Mouse (Mus musculus) midbrain, embryonic 16.5 days (tissue): ENCODE data around the gene Eya2. TPM values are rescaled to one million over a fixed set of nuclear protein-coding genes. Genes with fewer than 3 reads are reported as not detected.

Experiments used
- ATAC-seq: fragments of 200-750 bp; cut with Nextera tagmentation; 2 replicates; pipeline ENCODE4 v1.8.0; 2017; ENCODE audit warnings: moderate TSS enrichment
- H3K27ac ChIP-seq: fragments of 300-500 bp; sonication (generic); 2 replicates; pipeline ENCODE4 v1.5.1; 2014; ENCODE audit warnings: mild to moderate bottlenecking, low read length, mixed read lengths
- H3K27me3 ChIP-seq: fragments of 300-500 bp; sonication (generic); 2 replicates; pipeline ENCODE4 v1.6.1; 2014; ENCODE audit warnings: low read depth, low read length, mixed read lengths; ENCODE audit not compliant: control insufficient read depth, insufficient read depth
- H3K36me3 ChIP-seq: fragments of 300-500 bp; sonication (generic); 2 replicates; pipeline ENCODE4 v1.6.1; 2014; ENCODE audit warnings: mild to moderate bottlenecking, low read length, moderate library complexity, mixed read lengths; ENCODE audit not compliant: control insufficient read depth, insufficient read depth
- H3K4me1 ChIP-seq: fragments of 300-500 bp; sonication (generic); 2 replicates; pipeline ENCODE4 v1.6.1; 2014; ENCODE audit warnings: mild to moderate bottlenecking, low read length, mixed read lengths; ENCODE audit not compliant: control insufficient read depth, insufficient read depth
- H3K4me2 ChIP-seq: fragments of 300-500 bp; sonication (generic); 2 replicates; pipeline ENCODE4 v1.6.1; 2014; ENCODE audit warnings: mild to moderate bottlenecking, low read length, mixed read lengths
- H3K4me3 ChIP-seq: fragments of 300-500 bp; sonication (generic); 2 replicates; pipeline ENCODE4 v1.5.1; 2014; ENCODE audit warnings: low read depth, mild to moderate bottlenecking, low read length, moderate library complexity, mixed read lengths
- H3K9ac ChIP-seq: fragments of 300-500 bp; sonication (generic); 2 replicates; pipeline ENCODE4 v1.6.1; 2014; ENCODE audit warnings: low read depth, low read length, mixed read lengths
- H3K9me3 ChIP-seq: fragments of 300-500 bp; sonication (generic); replicated peaks from 2 replicates; pipeline ENCODE4 v1.6.1; 2014; ENCODE audit warnings: mild to moderate bottlenecking, low read length, mixed read lengths; ENCODE audit not compliant: control insufficient read depth, poor library complexity, severe bottlenecking
- WGBS: fragments of 180-500 bp; shearing (Covaris S2); extraction: QIAGEN DNeasy Blood & Tissue Kit; methylation state at CpG from one replicate; pipeline ENCODE4 v1.1.7; 2014; 5-methylcytosine and 5-hydroxymethylcytosine counted together
- polyA plus RNA-seq: library from polyadenylated mRNA; unstranded; fragments of >200 nt; fragmentation: Nextera tagmentation; extraction: Ambion mirVana; gene quantifications from 2 replicates; pipeline ENCODE4 v1.2.1, GENCODE M21; 2015

The Eya2 gene
- polyA plus RNA-seq, 1 experiment from 2014 or later = 3.6 TPM

- ATAC-seq = no peak
- Histone ChIP-seq H3K9ac (no peak overlapping the region), H3K27me3 (no peaks in the 10 kb centered on the region), H3K4me1 (peaks cover 4% of the 10 kb centered on the region; the same call in 1 of the 2 replicates), H3K4me3 (no peak overlapping the region), H3K4me2 (no peak overlapping the region), H3K9me3 (no peaks in the 10 kb centered on the region), H3K36me3 (no peaks in the 10 kb centered on the region), H3K27ac (no peak overlapping the region)
- 73% methylated on average over 4 of the region's 4 CpGs for WGBS
These were observed 23.5 kb upstream of the Eya2 start for GRCm38 (mm10) chr2:165571216-165571778.

- 77% methylated on average over 8 of the region's 8 CpGs for WGBS
- Histone ChIP-seq H3K9me3 (no peaks in the 10 kb centered on the region), H3K27me3 (no peaks in the 10 kb centered on the region), H3K9ac (no peak overlapping the region), H3K4me1 (no peaks in the 10 kb centered on the region), H3K27ac (no peak overlapping the region), H3K4me2 (no peak overlapping the region), H3K4me3 (no peak overlapping the region), H3K36me3 (no peaks in the 10 kb centered on the region)
- no peak for ATAC-seq
These were observed 11.8 kb upstream of the Eya2 start for GRCm38 (mm10) chr2:165583044-165583443.

DNA sequence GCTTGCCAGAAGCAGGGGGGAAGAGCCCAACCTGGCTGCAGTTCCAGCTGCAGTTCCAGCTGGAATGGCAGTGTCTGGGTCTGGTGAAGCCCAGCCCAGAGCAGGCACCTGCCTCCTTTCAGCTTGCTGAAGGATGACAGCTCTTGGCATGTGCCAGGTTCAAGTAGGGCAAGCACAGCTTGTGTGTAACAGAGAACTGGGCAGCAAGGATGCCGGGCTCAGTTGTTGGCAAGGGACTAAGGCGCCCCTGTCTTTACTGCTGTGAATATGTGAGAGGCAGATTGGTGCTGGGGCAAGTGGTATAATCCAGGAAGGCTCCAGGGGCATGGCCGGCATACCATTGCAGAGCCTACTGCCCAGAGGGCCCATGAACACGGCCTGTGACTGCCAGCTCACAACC lies 11.3 kb upstream of the Eya2 start:
- 79% methylated on average over 4 of the region's 4 CpGs for WGBS
- Histone ChIP-seq H3K27ac (no peak overlapping the region), H3K4me1 (no peaks in the 10 kb centered on the region), H3K9ac (no peak overlapping the region), H3K27me3 (no peaks in the 10 kb centered on the region), H3K36me3 (no peaks in the 10 kb centered on the region), H3K4me3 (no peak overlapping the region), H3K9me3 (no peaks in the 10 kb centered on the region), H3K4me2 (no peak overlapping the region)
- ATAC-seq = no peak

- 85% methylated on average over 3 of the region's 3 CpGs for WGBS
These were observed 10.3 kb upstream of the Eya2 start for GRCm38 (mm10) chr2:165584563-165584962.

DNA sequence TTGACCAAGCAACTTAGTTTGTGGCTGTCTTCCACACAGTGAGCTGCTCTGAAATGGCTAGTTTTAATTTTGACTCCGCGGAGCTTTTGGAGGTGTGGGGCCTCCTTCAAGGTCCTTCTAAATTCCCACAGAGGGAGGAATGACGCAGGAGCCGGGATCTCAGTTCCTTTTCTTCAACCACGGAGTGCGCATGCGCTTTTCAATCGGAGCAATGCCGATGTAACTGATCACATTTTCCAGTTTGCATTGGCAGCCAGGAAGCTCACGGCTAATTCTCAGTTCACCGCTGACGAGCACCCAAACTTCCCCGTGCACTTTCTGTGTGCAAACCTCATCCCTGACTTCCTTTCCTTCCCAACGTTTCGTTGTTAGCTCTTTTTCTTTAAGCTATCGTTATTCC lies 4.1 kb upstream of the Eya2 start:
- H3K9ac ChIP-seq = no peak overlapping the region
- H3K27ac ChIP-seq = no peak overlapping the region
- ATAC-seq = no peak
- no peaks in the 10 kb centered on the region; the same call in 1 of the 2 replicates for H3K9me3 ChIP-seq
- no peaks in the 10 kb centered on the region for H3K36me3 ChIP-seq
- H3K4me2 ChIP-seq = no peak overlapping the region
- no peak overlapping the region for H3K4me3 ChIP-seq
- WGBS = 83% methylated on average over 16 of the region's 16 CpGs
- peaks cover 3% of the 10 kb centered on the region for H3K4me1 ChIP-seq
- H3K27me3 ChIP-seq = peaks cover 14% of the 10 kb centered on the region

More at GRCm38 (mm10) chr2:165584563-165584962, 10.3 kb upstream of the Eya2 start:
- no peak overlapping the region for H3K9ac ChIP-seq
- H3K27me3 ChIP-seq = no peaks in the 10 kb centered on the region
- no peak for ATAC-seq
- no peak overlapping the region for H3K4me3 ChIP-seq
- no peak overlapping the region for H3K27ac ChIP-seq
- no peak overlapping the region for H3K4me2 ChIP-seq
- H3K36me3 ChIP-seq = no peaks in the 10 kb centered on the region
- no peaks in the 10 kb centered on the region for H3K4me1 ChIP-seq
- no peaks in the 10 kb centered on the region for H3K9me3 ChIP-seq

DNA sequence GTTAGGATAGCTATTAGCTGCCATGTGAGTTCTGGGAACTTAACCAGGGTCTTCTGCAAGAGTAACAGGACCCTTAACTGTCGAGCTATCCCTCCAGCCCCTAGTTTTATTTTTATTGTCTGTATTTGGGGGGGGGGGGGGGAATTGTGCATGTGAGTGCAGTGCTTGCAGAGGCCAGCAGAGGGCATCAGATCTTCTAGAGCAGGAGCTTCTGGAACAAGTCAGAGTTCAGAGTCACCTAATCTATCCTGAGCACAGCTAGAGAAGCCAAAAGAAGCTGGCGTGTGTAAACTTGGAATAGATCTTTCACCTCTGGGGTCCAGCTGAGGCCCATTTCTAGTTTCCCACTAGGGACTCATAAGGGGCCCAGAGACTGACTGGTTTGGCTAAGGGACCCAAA lies 1.1 kb upstream of the Eya2 start:
- H3K27ac ChIP-seq = no peak overlapping the region
- 97% methylated on average over 2 of the region's 2 CpGs for WGBS
- H3K36me3 ChIP-seq = no peaks in the 10 kb centered on the region
- H3K4me3 ChIP-seq = no peak overlapping the region
- peaks cover 3% of the 10 kb centered on the region for H3K4me1 ChIP-seq
- ATAC-seq = no peak
- no peaks in the 10 kb centered on the region; the same call in 1 of the 2 replicates for H3K9me3 ChIP-seq
- no peak overlapping the region for H3K9ac ChIP-seq
- H3K4me2 ChIP-seq = no peak overlapping the region
- H3K27me3 ChIP-seq = peaks cover 19% of the 10 kb centered on the region

DNA sequence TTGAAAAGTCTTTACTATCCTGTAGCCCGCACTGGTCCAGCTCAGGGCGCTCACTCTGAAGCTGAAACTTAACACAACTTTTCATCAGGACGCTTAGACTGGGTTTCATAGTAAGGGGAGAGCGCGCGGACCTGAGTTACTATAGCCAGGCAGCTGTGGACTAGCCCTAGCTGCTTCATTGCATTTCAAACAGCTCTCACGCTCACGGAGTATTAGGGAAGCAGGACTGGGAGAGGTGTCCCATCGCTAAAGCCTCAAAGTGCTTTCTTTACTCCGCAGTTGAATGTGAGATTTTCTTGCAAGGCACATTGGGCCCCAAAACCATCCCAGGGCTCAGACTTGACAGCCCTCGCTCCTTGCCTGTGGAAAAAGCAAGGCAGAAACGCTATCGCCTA lies 841 bp downstream of the Eya2 start:
- Histone ChIP-seq H3K9ac (no peak overlapping the region), H3K9me3 (no peaks in the 10 kb centered on the region; the same call in 1 of the 2 replicates), H3K4me1 (peaks cover 3% of the 10 kb centered on the region), H3K36me3 (no peaks in the 10 kb centered on the region), H3K27me3 (peaks cover 19% of the 10 kb centered on the region), H3K4me2 (peak overlapping the region; percentile 81), H3K4me3 (peak overlapping the region; percentile 51), H3K27ac (no peak overlapping the region)
- ATAC-seq = no peak
- 2% methylated on average over 13 of the region's 13 CpGs for WGBS

- ATAC-seq = no peak
- Histone ChIP-seq H3K27ac (no peak overlapping the region), H3K4me3 (no peak overlapping the region), H3K9ac (no peak overlapping the region), H3K4me2 (peak overlapping the region; percentile 81; the same call in 1 of the 2 replicates), H3K4me1 (peaks cover 3% of the 10 kb centered on the region), H3K9me3 (no peaks in the 10 kb centered on the region; the same call in 1 of the 2 replicates), H3K27me3 (peaks cover 19% of the 10 kb centered on the region), H3K36me3 (no peaks in the 10 kb centered on the region)
- WGBS = 20% methylated on average over 11 of the region's 11 CpGs
These were observed 1.3 kb downstream of the Eya2 start for GRCm38 (mm10) chr2:165596141-165596540.

DNA sequence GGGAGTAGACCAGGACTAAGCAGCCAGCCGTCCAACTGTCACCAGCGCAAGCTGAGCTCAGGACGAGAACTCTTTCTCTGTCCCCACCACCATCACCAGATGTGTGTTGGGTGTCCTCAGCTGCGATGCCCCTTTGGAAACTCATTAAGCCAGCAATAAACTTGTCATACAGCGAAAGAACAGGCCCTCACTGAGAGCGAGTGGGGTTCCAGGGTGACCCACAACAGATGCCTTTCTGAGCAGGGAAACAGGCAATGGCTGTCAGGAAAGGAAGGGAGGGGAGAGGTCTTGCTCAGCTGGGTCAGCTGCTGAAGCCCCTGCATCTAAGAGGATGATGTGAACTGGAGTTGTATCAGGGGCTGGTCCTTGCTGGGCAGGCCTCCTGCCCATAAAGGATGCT lies 2.7 kb downstream of the Eya2 start:
- Histone ChIP-seq H3K36me3 (no peaks in the 10 kb centered on the region), H3K9me3 (no peaks in the 10 kb centered on the region; the same call in 1 of the 2 replicates), H3K4me1 (peaks cover 3% of the 10 kb centered on the region), H3K4me3 (no peak overlapping the region), H3K9ac (no peak overlapping the region), H3K27ac (no peak overlapping the region), H3K4me2 (no peak overlapping the region), H3K27me3 (peaks cover 19% of the 10 kb centered on the region)
- ATAC-seq = no peak
- WGBS = 49% methylated on average over 6 of the region's 6 CpGs
